Mouse (Mus musculus): ENCODE measurements at regions not wholly inside any gene's neighbourhood (a gene's known extent, or its start where the extent isn't known, plus 50 kb on each side); places are given as distances from the start of the nearest gene placed in this dataset.

GRCm38 (mm10) chr6:73401059-73401458 is 68.4 kb downstream of the 4931417E11Rik start:
- DNase-seq: no peak

GRCm38 (mm10) chr6:73389301-73389700 is 80.2 kb downstream of the 4931417E11Rik start:
- DNase-seq: no peak

GRCm38 (mm10) chr6:73386261-73386660 is 83.2 kb downstream of the 4931417E11Rik start:
- DNase-seq: no peak

- no peak for DNase-seq
Measured at GRCm38 (mm10) chr6:73379825-73380224, 89.6 kb downstream of the 4931417E11Rik start.

GRCm38 (mm10) chr6:73377884-73378283 is 91.6 kb downstream of the 4931417E11Rik start:
- no peak for DNase-seq

- DNase-seq: no peak
Measured at GRCm38 (mm10) chr6:73376291-73376690, 93.2 kb downstream of the 4931417E11Rik start.

- no peak for DNase-seq
Measured at GRCm38 (mm10) chr6:73372901-73373300, 96.6 kb downstream of the 4931417E11Rik start.

GRCm38 (mm10) chr6:73371866-73372265 is 97.6 kb downstream of the 4931417E11Rik start:
- no peak for DNase-seq

- no peak for DNase-seq
Measured at GRCm38 (mm10) chr6:73370901-73371300, 98.6 kb downstream of the 4931417E11Rik start.

- DNase-seq: no peak
Measured at GRCm38 (mm10) chr6:73368836-73369141, 100.7 kb downstream of the 4931417E11Rik start.

- no peak for DNase-seq
Measured at GRCm38 (mm10) chr6:73368047-73368835, 101.2 kb downstream of the 4931417E11Rik start.

- DNase-seq: peak; percentile 44
Measured at GRCm38 (mm10) chr6:73367616-73368015, 101.9 kb downstream of the 4931417E11Rik start.

GRCm38 (mm10) chr6:73366626-73367025 is 102.8 kb downstream of the 4931417E11Rik start:
- no peak for DNase-seq

GRCm38 (mm10) chr6:73365306-73365705 is 104.2 kb downstream of the 4931417E11Rik start:
- DNase-seq: no peak

GRCm38 (mm10) chr6:73334995-73335394 is 86.8 kb downstream of the Suclg1 start:
- DNase-seq: no peak

GRCm38 (mm10) chr6:73329666-73330065 is 81.5 kb downstream of the Suclg1 start:
- DNase-seq: no peak
